Mouse (Mus musculus): ENCODE results near the gene Atoh7.

The Atoh7 gene

DNA sequence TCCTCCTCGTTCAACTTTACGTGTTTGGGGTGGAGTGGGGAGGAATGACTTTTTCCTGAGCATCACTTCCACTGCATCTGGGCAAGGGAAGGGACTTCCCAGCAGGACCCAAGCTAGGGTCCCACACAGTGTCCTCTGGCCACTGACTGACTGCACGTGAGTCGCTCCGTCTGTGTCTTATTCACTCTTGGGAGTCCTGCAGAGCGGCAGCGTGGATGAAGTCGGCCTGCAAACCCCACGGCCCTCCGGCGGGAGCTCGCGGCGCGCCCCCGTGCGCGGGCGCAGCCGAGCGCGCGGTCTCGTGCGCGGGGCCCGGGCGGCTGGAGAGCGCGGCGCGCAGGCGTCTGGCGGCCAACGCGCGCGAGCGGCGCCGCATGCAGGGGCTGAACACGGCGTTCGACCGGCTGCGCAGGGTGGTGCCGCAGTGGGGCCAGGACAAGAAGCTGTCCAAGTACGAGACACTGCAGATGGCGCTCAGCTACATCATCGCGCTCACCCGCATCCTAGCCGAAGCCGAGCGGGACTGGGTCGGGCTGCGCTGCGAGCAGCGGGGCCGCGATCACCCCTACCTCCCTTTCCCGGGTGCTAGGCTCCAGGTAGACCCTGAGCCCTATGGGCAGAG, 601 bp downstream of the Atoh7 start:
- peak; percentile 90 for DNase-seq

DNA sequence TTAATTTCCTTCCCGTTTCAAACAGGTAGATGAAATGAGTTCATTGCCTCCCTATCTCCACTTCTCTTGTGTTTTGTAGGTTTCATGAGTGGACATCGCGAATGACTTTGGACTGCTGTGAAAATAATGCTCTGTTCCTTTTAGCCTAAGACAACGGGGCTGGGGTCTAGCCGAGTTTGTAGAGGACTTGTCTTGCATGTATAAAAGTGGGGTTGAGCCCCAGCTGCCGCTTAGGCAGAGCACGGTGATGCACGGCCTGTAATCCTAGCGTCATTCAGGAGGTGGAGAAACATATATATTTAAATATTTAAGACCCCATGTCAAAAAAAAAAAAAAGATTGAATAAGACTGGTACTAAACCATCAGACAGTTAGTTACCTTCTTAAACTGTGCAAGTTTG, 1.2 kb downstream of the Atoh7 start:
- no peak for DNase-seq

DNA sequence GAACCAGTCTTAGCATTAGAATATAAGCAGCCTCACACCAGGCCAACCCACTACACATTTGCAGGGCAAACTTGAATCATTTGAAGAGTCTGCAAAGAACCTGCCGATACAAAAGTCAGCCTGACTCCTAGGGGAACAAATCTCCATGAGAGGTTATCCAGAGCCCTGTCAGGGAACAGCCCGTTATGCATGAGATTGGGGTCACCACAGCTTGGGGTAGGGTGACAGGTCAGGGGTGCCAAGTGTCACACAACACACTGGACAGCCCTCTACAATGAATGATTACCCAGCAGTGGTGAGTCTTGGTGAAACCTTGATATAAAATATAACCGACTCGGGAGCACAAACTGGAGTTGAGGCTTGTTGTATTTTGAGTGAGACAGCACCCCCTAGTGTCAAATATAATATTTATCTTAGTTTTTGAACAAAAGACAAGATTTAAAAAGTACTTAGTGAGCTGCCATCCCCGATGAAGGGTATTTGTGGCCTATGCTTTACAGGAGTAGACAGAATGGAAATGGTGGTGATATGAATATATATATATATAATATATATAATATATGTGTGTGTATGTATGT, 13.7 kb downstream of the Atoh7 start:
- DNase-seq: peak; percentile 59

DNA sequence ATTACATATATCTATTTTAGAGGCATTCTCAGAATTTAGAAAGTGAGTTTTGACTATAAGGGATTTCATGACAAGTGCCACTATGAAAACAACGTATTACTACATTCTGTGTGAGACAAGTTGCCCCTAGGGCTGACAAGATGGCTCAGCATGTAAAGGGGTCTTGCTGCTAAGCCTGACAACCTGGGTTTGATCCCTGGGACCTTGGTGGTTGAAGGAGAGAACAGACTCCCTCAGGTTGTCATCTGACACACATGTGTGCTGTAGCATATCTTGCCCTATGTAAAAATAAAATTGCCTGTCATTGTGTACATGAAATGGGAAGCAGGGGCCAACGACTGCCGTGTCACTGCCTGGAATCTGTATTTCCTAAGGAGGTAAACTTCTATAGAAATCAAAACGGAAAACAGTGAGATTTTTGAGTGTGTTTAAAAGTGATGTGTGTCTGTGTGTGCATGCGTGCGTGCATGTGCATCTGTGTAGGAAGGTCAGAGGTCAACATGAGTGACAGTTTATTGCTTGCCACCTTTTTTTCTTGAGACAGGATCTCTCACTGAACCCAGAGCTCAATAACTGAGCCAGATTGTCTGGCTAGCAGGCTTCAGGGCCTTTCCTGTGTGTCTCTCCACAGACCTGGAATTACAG, 14.4 kb downstream of the Atoh7 start:
- peak; percentile 66 for DNase-seq

DNA sequence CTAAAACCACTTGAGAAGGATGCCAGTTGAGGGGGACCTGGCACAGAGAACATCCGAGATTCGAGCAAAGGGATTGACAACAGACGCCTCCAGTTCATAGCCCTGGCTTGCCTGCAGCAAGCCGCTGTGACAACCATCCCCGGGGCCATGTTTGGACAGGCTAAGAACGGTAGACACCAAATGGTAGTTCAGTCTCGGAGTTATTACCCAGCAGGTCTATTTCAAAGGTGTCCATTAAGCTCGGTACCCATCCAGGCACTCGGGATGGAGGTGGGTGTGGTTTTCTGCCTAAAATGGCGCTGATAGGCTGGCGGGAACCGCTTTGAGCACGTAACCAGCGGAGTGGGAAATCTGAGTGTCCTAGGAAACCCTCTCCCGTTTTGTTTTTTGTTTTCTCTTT, 16.4 kb downstream of the Atoh7 start:
- DNase-seq: peak; percentile 68

DNA sequence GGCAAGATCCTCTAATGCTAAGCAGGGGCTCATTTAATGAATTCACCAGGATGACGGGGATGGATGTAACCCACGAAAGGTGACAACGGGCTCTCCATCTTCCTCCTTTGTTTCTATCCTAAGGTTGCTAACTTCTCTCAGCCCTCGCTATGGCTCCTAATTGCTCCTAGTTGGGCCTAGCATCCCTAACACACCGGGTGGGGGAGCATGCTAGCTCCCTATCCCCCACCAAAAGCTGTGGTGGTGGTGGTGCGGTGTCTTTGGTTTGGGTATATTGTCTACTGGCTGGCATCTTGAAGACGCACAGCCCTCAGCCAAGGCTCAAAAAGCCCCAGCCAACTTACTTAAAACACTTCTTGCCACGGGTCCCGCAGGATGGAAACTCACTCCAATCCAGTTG, 16.9 kb downstream of the Atoh7 start:
- peak; percentile 80 for DNase-seq

DNA sequence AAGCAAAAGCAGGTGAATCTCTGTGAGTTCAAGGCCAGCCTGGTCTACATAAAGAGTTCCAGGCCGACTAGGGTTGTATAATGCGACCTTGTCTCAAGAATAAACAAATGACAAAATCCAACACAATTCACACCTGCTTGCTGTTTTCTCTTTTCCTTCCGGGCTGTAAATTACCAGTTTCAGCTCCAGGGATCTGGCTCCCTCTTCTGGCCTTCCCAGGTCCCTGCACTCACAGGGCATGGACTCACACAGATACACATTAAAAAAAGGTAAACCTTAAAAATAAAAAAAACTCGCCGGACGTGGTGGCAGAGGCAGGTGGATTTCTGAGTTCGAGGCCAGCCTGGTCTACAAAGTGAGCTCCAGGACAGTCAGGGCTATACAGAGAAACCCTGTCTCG, 18.1 kb downstream of the Atoh7 start:
- DNase-seq: no peak

DNA sequence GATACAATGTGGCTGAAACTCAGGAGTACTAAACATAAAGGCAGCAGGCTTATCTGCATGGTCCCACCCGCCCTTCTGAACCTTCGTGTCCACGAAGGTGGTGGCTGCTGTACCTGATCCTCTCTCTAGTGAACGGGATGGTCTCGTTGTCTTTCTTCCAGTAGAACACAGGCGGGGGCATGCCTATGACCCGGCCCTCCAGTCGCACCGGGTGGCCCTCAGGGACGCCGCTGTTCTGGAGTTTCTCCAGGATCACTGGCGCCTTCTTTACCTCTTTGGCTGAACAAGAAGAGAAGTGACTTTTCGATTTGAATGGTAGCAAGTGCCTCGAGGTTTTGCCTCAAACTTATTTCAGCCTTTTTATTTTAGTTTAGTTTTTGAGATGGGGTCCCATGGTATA, 20.5 kb downstream of the Atoh7 start:
- DNase-seq: peak; percentile 82

DNA sequence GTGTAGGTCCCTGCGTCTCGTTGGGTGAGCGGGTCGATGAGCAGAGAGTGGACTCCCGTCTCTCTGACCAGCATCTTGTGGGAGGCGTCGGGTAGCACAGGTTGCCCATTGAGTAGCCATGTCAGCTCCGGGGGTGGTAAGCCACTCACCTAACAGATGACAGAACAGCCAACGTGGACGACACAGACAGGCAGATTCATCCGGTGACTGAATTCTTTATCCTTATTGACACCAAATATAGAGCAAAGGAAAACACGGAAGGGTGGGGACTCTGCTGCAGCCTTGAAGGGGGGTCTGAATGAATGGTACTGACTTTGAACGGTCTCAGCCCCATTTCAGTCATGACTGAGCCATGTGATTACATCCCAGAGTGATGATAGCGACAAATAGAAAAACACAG, 22.5 kb downstream of the Atoh7 start:
- peak; percentile 82 for DNase-seq

DNA sequence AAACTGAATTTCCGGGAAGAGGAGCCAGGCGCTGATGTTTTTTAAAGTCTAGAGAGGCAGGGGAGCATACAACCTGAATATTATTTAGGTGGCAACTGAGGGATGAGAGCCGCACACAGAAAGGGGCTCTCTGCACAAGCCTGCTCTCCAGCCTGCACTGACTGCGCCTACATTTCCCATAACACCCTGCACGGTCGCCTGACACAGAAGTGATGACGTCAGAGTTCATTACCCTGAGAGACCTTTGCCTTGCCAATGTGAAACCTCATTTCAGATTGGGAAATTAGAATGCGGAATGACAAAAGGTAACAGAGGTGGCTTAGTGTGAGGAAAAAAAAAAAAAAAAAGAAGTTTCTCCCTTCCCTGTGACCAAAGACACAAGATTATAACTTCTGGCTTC, 23.1 kb downstream of the Atoh7 start:
- peak; percentile 90 for DNase-seq

DNA sequence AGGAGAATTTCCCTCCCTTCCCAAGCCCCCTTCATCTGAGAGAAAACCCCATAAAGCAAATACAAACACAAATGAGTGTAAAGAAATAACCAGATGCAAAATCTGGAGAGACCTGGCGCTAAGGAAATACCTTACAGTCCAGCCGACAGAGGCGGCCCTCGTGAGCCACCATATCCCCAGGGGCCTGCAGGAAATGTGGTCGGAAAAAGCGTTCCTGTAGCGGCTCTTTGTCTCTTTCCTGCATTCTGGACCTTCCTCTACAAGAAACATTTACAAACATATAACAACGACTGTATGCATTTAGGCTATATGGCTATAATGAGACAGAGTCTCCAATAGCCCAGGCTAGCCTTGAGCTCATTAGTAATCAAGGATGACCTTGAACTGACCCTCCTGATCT, 23.7 kb downstream of the Atoh7 start:
- DNase-seq: peak; percentile 61

DNA sequence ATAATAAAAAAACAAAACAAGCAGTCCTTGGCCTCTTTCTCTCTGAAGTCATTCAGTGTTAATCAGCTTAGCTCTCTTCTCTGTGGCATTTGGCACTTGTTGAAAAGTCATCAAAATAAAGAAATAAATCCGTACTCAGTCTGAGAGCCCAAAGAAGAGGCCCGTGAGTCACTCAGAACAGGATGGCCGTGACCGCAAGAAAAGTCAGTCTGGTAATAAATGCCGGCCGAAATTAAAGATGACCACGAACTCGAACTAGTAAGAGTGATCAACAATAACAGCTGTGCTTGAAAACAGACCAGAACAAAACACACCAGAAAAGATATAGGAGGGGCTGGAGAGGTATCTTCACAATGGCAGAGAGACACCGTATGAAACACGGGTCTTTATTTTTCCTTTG, 24.6 kb downstream of the Atoh7 start:
- DNase-seq: peak; percentile 19

DNA sequence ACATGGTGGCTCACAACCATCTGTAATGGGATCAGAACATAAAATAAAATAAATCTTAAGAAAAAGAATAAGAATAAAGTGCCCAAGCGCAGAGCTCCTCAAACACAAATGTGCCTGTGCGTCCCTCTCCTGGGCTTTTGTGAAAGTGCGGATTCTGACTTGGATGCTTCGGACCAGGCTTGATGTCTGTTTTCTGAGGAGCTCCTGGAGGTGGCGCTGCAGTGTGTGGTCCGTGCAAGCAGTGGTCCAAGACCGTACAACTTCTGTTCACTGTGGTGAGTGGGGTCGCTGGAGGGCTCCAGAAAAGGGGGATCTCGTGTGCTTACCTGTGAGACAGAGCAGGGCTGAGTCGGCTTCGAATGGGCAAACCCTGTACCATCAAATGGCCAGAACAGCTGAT, 25.9 kb downstream of the Atoh7 start:
- peak; percentile 43 for DNase-seq

DNA sequence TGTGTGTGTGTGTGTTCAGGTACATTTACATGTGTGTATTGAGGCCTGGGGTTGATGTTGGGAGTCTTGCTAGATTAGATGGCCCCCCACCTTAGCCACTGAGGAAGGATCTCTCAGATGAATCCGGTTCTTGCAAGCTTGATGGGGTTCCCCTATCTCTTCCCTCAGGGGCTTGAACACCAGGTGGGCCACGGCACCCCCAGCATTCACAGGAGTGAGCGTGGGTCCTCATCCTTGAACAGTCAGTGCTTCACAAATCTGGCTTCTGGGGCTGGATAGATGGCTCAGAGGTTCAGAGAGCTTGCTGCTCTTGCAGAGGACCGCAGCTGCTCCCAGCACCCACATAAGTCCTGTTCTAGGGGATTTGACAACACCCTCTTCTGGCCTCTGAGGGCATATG, 26.7 kb downstream of the Atoh7 start:
- DNase-seq: peak; percentile 68

DNA sequence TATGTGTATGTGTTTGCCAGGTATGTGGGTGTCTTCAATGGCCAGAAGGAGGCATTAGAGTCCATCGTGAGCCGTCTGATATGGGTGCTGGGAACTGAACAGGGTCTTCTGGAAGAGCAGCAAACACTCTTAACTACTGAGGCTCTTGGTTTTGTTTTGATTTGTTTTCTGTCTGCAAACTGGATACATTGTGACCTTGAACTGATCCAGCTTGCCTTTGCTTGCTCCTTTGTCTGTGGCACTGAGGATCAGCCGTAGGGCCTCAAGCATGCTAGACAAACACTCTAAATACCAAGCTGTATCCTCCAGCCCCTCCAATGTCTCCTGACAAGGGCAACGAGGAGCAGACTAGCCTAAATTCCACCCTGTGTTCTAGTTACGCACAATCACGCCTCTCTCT, 27.7 kb downstream of the Atoh7 start:
- DNase-seq: peak; percentile 74

DNA sequence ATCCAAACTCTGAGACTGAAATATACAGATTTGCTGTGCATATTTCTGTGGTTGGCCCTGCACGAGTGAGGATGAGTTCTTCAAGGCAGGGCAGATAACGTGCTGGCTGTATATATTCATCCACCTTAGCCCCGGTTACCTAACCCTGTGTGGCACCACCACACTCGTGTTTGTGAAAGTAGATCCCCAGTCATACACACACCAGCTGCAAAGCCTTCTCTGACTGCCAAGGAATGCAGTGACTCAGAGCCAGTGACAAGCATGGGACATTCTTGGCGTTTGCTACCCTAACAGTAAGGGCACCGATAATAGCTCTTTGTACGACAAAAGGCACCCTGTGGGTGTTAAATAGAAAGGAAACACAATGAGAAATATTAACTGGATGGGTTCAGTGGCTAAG, 28.8 kb downstream of the Atoh7 start:
- peak; percentile 97 for DNase-seq

DNA sequence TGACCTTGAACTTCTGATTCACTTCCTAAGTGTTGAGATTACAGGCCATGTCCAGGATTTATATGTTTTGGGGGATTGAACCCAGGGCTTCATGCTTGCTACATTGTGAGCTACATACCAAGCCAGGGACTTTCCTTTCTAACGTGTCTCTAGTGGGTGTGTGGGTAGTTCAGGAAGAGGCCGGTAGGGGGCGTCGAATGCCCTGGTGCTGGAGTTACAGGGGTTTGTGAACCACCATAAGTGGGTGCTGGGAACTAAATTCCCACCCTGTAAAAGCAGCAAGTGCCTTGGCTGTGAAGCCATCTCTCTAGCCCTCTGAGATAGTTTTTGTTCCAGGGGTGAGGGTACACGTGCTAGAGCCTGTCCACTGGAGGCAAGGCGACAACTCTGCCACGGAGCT, 31.0 kb downstream of the Atoh7 start:
- DNase-seq: no peak

DNA sequence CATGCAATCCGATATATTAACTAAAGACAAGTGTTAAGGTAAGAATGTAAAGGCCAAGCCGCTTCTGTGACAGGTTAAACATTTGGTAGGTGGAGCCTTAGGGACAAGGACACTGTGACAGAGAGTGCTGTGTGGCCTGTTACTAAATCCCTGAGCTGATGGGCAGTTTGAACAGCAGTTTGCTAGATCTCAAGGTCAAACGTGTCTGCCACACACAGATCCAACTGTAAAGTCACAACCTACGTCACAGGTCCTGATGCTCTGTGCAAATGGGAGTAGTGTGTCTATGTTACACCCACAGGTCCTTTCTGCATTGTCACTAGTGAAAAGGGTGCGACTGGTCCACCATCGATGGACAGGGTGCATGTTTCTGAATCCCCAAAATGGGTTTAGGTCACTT, 32.9 kb downstream of the Atoh7 start:
- DNase-seq: peak; percentile 78

DNA sequence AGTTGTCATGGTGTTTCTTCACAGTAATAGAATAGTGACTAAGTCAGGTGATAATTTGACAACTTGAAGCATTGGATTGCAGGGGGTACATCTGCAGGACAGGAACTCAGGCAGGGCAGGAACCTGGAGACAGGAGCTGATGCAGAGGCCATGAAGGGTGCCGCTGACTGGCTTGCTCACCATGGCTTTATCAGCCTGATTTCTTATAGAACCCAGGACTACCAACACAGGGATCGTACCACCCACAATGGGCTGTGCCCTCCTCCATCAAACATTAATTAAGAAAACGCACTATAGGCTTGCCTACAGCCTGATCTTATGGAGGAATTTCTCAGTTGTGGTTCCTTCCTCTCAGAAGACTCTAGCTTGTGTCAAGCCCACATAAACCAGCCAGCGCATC, 33.9 kb downstream of the Atoh7 start:
- DNase-seq: peak; percentile 58

DNA sequence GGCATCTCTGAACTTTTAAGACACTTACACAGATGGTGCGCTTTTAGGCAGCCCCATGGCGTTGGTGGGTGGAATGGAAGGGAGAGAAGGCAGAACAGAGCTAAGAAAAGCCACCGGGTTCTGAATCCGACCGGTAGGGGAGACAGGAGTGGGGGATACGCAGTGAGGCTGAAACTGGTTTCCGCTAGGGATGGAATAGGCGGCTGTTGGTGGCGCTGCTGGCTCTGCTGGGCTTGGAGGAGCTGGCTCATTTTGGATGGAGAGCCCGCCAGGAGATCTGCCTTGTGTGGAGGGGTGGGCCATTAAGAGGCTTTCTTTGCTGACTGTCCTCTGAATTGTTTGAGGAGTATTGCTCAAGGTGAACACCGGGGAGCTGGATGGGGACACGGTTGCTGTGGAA, 36.2 kb downstream of the Atoh7 start:
- peak; percentile 74 for DNase-seq

DNA sequence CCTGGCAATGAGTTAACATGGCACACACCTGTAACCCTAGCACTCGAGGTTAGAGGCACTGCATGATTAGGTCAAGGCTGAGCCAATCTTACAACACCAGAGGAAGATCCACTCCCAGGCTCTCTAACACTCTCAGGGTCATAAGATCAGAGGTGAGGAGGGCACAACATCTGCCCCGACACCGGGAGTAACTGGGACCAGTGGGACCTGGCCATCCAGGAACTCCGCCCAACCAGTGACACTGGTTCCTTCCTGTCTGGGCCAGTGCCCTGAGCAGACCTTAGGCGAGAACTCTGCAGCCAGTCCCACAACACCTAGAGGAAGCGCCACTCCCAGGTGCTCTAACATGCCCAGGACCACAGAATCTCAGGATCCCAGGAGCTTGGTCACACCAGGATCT, 37.0 kb downstream of the Atoh7 start:
- DNase-seq: peak; percentile 75

DNA sequence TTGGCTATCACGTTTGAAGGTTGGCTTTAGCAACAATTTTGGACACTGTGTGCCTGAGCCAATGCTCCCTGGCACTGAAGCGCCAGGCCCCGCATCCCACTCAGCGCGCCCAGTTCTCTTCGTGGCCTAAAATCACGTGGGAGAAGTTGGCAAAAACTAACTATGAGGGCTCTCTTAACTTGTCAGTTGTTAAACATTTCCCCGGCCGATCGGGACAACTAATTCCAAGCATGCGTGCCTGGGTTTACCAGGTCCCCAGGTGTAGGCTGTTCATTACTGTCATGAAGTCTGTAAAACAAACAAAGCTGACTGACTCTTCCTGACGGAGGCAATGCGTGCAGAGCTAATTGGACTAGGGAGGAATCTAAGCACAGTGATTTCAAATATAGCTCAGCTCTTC, 43.2 kb downstream of the Atoh7 start:
- DNase-seq: peak; percentile 83

Measured in heart, adult 11 months (tissue).